Mouse (Mus musculus): ENCODE data around the gene G6pc3.

The G6pc3 gene

DNA sequence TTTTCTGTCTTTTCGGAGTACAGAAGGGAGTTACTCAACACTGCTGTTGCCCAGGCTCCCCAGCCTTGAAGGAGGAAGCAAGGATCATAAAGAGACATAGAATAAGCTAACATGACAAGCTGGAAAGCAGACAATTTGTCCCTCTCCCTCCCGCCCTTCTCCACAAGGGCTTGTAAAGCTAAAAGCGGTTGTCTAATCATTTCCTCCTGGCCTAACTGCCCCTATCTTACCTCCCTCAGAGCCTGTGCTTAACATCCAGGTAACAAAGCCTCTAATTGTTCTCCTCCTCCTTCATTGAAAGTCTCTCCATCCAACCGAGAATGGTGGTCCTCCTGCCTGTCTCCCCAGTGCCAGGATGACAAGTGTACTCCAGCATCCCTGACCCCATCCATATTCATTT is 1.4 kb downstream of the G6pc3 start:
- DNase-seq: no peak

DNA sequence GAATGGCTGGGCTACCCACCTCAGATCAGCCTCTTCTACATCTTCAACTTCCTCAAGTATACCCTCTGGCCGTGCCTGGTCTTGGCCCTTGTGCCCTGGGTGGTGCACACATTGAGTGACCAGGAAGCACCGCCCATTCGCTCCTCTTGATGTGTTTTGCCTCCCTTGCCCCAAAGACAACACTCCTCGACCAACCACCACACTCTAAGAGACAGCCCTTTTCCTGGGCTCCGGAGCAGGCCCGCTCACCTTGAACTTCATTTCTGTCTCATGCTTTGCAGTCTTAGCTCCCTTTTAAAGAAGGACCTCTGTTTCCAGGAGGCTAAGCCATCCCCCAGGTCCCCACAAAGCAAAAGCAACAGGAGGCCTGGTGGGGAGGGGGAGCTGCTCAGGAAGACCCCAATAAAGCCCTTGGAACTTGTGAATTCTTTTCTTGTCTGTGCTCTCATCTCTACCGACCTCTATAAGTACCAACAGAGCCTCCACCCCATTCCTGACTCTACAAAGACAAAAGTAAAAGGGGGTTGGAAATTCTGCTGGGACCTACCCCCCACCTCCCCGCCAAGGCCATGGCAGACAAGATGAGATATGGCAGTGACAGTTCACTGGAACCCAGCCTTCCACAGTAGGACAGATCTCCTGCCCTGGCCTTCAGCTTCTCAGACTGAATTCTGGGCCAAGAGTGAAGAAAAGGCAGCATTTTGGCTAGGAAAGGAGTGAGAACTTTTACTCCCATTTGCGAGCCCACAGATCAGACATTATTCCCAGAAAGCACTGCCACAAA is 4.4 kb downstream of the G6pc3 start:
- no peak for DNase-seq

DNA sequence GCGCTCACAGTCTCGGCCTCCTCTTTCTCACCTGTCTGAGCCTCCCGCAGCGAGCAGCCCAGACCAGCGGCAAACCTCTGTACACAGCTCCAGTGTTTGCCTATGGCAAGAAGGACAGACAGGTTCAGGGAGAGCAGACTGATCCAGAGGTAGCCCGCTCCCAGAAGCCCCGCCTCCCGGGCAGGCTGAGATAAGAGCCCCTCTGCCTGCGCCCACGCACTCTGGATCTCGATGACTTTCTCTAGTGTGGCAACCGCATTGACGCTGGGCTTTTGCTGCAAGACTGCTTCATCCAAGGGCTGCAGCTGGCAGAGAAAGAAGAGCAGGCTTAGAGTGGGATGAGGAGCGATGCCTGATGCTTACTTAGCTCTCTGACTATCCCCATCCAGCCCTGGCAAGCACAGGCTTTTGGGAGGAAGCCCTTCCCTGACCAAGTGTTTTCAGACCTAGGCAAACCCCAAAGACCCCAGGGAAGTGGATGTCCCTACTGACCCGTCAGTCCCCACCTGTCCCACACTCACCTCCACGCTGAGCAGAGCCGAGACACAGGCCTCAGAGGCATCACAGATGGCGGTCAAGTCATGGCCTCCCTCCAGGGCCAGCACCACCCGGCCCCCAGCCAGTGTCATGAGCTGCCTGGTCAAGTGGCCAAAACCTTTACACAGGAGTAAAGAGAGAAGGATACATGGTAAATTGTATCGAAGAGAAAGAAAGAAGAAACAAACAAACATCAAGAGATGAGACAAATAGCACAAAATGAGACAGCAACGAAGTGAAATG is 6.8 kb downstream of the G6pc3 start:
- peak; percentile 59 for DNase-seq

DNA sequence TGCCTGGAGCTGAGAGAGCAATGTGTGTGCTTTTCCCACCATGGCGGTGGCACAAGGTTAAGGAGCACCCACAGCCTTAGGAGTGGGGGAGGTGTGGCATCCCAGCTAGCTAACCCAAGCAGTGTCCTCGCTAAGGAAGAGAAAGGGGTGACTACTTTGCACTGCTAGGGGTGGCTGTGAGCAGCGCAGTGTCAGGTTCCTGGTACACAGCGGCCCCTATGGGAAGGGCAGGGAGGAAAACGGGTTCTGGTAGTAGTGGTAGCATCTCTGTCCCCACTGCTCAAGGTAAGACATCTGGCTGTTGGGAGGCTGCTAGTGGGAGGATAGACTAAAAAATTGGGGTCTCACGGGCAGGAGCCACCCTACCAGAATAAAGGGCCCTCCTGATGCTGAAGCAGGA is 8.8 kb downstream of the G6pc3 start:
- DNase-seq: no peak

DNA sequence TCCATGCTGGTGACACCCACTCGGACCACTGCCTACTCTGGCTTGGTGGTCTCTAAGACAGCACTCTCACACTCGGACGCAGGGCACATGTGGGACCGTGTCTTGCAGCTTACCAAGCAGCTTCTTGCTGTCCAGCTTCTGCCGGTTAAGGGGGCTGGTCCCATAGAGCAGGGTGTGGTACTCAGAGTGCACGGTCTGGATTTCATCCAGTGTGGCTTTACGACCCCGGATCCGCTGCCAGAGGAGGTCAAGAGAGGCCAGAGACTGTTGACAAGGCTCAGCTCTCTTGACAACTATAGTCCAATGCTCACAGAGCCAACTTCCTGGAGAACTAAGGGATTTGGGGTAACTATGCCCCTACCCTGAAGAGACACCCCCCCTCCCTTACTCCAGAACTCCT is 10.4 kb downstream of the G6pc3 start:
- no peak for DNase-seq

DNA sequence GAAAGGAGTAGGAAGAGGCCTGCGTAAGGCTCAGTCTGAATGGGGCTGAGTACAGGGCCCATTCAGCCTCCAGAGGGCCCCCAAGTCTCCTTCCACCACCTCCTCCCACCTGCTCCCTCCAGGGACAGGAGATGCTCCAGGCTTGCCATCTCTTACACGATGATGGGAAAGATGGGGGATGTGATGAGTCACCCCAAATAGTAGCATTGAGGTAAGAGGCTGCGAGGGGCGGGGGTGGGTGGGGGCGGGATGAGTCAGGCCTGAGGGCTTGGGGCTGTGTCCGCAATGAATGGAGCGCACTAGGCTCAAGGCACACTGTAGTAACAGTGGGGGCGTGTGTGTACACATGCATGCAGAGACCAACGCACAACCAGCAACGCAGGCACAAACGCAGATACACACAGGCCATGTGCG is 12.0 kb downstream of the G6pc3 start:
- no peak for DNase-seq

DNA sequence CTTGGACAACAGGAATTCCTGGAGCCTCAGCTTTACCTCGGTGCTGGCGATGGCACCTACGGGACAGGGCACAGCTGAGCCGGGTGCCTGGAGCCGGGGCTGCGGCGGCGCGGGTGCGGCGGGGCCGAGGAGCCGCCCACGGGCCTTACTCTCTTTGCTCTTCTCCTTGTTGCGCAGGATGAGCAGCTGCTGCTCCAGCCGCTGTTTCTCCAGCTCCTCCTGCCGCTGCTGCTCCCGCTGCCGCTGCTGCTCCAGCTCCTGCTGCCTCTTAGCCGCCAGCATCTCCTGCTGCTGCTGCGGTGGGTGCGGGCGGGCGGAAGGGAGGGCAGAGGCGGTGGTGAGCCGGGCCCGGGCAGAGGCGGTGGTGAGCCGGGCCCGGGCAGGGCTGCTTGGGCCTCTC is 17.1 kb downstream of the G6pc3 start:
- no peak for DNase-seq

DNA sequence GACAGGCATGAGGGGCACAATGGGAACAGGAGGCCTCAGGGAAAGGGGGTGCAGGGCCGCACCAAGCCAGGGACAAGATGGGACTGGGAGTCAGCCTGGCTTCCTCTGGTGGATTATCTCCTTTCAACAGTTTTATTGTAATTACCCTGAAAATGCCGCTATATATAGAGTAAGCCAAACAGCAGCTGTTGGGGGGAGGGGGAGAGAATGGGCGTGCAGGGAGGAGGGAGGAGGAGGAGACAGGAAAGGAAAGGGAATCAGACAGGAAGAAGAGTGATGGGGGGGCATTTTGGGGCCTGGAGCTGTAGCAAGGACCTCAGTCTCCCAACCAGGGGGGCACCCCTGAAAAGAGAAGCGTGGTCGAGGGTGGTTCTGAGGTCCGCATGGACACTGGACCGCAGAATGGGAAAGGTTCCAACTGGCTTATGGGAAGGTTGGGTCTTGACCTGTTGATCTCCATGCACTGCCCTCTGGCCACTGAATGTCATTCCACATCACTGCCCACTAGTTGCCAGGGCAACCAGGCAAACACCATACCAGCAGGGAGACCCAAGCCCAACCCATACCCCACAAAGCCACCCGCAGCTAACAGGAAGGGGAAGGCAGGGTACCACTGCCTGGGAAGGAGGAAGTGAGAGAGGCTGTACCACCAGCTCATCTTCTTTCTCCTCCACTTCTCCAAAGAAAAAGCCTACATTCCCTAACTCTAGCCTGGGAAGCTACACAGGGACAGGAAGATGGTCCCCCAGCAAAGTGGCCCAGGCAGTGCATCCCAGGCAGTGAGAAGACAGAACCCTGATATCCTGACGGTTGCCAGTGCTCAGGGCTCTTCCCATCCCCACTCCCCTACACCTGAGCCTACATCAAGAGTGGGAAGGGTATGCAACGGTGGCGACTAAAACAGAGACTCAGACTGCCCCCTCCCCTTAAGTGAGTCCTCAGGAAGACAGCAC is 18.7 kb downstream of the G6pc3 start:
- peak; percentile 68 for DNase-seq

DNA sequence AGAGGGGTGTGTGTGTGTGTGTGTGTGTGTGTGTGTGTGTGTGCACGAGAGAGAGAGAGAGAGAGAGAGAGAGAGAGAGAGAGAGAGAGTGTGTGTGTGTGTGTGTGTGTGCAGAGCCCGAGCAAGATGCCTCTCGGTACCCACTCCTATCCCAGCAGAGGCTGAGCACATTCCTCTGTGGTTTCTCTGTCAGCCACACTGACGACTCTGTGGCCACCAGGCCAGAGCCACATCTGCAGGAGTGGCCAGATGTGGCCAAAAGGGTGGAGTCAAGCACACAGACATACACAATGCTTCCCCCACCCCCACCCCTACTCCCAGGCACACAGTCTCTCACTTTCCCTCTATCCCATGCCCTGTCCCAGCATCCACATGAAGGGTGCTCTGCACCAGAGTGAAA is 19.4 kb downstream of the G6pc3 start:
- DNase-seq: no peak

DNA sequence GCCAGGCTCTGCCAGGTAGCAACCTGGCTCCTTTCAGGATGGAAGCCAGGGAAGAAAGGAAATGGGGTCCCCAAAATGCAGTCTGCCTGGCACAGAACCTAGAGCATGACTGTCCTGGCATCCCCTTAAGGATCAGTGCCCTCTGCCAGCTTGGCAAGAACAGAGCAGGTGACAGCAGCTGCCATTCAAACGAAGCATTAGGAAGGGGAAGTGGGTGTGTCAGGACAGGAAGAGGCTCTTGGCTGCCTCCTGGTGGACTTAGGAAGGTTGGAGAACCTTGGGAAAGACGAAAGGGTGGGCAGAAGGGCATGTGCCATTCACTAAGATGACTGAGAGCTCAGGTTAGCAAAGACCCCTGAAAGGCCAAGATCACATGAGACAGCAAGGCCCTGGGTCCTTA is 20.3 kb downstream of the G6pc3 start:
- no peak for DNase-seq

DNA sequence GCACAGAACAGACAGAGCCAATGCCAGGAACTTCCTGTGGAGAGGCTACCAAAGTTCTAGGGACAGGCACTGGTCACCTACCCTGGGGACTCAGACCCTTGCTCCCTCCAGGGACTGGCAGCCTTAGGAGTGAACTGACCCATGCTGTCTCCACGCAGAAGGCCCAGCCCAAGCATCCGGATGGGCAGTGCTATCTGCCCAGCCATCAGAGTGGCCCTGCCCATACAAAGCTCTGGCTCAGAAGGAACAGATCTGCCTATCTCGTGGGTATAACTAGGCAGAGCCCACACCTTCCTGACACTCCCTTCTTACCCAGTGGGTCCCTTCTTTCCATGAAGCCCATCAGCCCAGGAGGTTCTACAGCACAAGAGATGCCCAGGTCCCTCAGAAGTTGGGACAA is 20.8 kb downstream of the G6pc3 start:
- DNase-seq: no peak

DNA sequence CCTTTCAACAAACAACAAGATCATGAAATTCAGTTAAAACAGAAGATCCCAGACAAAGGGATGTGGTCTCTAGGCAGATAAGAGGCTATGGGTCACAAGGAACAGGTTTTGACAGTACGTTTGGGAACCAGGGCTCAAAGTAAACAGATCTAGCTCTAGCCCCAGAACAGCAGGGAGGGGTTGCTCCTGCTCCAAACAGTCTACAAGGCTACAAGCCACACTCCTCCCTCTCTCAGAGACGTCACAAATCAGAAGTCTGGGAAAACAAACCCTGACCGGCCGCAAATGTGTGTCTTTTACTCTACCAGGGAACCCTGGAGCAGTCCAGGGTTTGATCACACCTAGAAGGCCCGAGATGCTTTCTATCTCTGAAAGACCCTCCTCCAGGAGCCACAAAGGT is 21.6 kb downstream of the G6pc3 start:
- DNase-seq: no peak

DNA sequence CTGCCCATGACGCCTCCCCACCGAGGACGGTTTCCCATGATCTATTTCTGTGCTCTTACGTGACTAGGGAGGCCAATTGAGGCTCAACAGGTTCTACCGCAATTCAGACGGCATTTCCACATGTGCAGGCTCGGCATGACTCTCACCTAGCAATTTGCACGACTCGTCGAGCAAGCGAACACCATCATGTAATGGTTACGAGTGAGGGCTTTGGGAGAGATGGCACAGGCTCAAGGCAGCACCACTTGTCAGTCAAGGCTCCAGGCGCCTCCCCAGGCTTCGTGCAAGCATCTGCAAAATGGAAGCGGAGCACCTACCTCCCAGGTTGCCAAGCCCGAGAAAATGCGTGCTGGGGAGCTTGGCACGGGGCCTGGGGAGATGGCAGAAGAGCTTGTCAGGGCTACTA is 22.5 kb downstream of the G6pc3 start:
- DNase-seq: no peak

DNA sequence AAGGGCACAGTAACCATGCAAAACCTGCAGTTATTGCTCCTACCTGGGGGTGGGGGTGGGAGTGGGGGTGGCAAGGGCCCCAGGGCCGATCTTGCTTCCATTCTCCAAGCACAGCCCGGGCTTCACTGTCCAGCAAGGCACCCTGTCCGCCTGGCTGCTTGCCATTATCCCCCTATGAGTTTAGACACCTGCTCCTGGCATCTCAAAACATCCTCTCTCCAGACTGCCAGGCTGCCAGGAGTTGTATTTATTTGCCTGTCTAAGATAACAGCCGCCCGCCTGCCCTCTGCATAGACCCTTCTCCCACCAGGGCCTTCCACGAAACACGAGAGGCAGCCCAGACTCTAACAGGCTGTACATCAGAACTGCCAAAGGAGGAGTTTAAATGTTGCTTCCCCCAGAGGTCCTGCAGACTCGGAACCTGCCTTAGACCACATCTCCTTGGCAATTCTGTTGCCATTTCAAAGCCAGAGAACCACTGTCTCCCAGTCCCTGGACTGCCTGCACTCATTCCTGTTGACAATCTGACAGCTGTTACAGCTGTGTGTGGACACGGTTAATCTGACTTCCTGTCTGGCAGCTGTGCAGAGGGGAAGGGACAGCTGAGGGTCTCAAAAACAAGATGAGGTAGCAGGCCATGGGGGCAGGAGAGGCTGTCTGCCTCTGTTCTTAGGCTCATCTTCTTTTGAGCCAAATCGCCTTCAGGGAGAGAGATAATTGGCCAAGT is 25.2 kb downstream of the G6pc3 start:
- no peak for DNase-seq

DNA sequence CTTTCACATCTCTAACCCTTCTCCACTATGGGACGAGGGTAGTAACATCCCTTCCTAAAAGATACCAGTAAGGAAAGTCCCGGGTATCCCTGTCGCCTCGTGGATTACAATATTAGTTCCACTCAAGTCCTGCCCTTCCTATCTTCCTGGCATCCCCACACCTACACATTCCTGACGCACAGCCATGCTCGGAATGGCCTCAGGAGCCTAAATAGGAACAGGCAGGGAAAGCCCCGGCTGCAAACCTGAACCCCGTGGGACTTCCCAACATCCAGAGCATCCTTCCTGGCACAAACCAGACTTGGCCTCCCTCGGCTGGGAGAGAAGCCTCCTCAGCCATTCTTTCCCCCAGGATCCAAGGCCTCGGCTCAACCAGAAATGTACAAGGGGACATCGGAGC is 26.1 kb downstream of the G6pc3 start:
- DNase-seq: no peak

DNA sequence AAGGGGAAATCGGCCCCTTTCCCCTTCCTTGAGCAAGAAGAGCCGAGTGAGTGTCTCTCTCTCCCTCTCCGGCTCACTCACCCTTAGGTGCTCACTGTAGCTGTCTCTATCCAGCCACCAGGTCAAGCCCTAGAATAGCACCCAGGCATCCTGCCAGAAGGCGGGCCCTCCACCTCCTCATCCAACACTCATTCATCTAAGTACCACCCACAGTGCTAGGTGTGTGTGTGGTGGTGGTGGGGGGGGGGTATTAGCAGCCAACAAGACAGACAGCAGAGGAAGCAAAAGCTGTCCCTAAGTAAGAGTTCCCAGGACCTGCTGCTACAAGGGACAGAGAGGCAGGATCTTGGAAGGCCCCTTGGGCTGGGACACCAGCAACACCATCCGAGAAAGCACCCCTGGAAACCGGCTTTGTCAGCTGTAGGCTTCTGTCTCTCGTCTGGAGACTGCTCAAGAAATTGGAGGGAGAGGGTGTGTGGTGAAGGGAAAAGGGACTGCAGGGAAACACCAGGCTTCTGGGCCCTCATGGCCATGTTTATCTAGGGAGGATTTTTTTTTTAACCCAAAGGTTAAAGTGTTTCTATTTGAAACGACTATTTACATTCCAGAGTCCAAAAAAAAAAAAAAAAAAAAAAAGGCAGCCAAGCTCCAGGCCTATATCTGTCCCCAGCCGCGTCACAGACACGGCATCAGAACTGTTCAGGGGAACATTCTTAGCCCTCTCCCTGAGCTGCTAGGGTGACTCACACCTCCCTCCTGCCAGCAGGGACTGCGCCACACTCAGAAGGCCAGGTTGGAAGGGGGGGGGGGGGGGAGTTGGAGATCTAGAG is 26.9 kb downstream of the G6pc3 start:
- no peak for DNase-seq

DNA sequence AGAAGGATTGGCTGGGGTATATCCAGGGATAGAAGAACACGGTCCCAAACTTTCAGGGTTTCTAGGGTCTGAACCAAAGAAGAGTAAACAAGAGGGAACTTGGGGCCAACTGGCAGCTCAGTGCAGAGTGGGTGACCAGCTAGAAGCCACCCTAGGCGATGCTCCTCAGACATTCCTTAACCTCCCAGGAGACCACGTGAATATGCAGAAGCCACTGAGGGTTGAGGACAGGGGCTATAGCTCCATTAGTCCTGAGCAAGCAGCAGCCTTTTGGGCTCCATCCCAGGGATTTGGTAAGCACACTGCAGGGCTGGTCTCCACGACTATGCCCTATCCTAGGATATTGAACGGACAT is 27.4 kb downstream of the G6pc3 start:
- DNase-seq: no peak

DNA sequence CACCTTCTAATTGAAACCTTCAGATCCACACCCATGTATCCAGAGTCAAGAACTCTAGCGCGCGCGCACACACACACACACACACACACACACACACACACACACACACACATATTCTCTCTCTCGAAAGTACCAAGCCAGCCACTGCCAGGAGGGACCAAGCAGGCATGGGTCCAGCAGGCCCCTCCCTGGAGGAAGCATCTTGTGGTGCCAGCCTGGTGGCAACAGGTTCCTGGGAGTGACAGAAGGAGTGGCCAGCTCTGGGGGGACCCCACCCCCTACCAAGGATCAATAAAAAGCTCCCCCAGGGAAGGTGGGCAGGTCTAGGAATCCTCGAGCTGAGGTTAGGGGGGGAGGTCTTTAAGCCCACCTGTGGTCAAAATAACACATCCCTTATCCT is 28.0 kb downstream of the G6pc3 start:
- no peak for DNase-seq

DNA sequence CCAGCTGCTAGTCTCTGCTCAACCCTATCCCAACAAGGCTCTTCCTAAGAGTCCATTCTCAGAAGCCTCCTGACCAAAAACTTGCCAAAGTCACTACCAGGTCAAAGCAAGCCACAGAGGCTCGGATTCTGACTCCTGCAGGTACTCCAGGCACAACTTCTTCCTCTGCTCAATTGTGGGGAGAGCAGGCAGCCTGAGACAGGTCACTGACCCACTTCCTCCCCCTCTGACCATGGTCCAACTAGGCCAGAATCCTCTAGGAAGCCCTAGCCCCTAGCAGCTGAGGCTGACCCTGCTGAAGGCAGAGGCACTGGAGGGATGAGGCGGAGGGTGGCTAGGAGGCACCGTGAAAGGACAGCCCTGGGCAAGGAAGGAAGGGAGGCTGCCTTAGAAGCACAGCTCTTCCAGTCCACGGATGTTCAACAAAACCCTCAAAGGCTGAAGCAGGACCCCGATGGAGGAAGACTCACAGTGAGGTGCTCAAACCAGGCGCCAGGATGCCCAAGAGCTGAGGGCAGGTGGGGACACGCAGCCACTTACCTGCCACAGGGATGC is 28.5 kb downstream of the G6pc3 start:
- no peak for DNase-seq

DNA sequence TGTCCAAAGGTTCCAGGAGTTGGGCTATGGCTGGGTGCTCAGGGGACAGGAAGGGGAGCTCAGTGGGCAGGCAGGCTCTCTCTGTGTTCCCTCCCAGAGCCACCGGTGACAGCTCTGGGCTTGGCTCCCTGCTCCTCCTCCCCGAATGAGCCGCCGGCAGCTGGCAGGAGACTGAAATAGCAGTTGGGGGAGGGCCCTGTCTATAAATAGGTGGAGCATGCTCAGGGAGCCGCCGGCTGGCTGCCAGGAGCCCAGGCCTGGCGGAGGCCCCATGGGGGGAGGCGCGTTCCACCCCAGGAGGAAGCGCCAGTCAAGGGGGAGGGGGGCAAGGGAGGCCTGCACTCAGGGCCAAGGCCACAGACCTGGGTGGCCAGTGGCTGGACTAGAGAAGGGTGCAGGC is 29.4 kb downstream of the G6pc3 start:
- peak; percentile 93 for DNase-seq

DNA sequence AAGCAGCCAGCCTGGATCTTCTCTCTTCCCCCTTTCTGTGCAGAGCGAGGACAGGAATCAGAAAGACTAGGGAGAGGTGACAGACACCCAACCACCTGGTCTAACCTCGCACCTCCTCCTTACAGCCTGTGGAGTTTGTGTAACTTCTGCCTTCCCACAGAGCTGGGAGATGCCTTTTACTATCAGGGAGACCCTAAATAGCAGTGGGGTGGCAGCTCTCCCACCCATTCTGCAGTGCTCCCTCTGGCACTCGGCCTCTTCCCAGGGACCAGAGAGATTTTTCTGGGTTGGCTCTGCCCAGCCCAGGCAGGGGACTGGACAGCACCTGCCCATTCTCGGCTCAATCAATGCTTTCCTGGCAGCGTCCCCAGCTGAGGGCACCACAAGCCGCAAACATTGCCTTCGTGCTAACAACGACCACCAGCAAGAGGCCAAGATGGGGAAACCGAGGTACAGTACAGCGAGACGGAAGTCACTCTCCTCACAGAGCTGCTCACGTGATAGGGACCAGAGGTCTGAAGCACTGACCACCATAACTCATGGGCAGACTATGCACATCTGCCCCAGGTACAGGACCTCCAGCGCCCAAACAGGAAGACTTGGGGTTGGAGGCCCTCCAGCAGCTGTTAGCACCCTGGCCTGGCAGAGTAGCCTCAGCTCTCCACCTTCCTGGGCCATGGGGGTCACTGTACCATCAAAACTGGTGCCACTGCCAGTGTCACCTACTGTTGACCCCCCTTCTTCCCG is 30.0 kb downstream of the G6pc3 start:
- no peak for DNase-seq
